Comparison of ENCODE assay signal across 8 mouse cellular contexts in the genomic region with DNA sequence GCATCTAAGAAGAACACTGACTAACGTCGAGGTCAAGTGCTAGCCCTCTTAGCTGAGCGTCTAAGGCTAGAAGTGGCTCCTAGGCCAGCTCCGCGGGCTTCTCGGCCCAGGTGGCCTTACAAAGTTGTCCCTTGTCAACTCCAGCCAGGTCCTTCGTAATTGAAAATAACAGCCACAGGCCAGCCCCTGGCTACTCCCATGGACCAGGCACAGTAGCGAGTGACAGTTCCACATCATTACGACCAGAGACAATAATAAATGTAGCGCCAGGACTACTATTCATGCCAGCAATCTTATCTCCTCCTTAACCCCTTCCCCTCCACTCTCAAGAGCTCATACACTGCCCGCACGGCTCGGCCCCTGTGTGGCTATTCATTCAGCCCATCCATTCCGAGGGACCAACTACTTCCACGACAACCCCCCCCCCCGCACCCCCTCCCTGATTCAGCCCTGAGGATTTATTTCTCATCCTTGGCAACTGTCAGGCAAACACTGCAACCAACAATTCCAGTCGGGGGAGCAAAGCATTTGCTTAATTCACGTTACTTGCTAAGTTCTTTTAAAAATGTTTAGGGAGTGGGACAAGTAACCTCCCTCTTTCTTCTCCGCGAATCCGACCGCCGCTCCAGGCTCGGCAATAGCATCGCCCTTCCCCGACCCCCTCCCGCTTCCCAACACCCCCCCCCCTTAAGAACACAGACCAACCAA. TPM values are rescaled to one million over a fixed set of nuclear protein-coding genes. Genes with fewer than 3 reads are reported as not detected.
DNase-seq lines count a peak whose midpoint lies in the region; ATAC-seq lines count a peak whose summit lies in the region.

No protein-coding gene starts in this region.

- ATAC-seq in intestine, embryonic 14.5 days (replicated peaks; ENCODE audit: low FRiP score, low TSS enrichment, low read depth): no peak
- ATAC-seq in liver, embryonic 13.5 days (ENCODE audit: low read depth): no peak

- H3K9me3 ChIP-seq in intestine, embryonic 14.5 days (ENCODE audit: control insufficient read depth, low read length): no peaks in the 10 kb centered on the region; the same call in 1 of the 2 replicates
- H3K9me3 ChIP-seq in liver, embryonic 13.5 days (replicated peaks): no peaks in the 10 kb centered on the region

- no peaks in the 10 kb centered on the region for H3K36me3 ChIP-seq in intestine, embryonic 14.5 days (ENCODE audit: control insufficient read depth, insufficient read depth, low read length)
- no peaks in the 10 kb centered on the region for H3K36me3 ChIP-seq in liver, embryonic 13.5 days

- peak overlapping the region; percentile 63 for H3K4me3 ChIP-seq in intestine, embryonic 14.5 days (ENCODE audit: low read depth, low read length)
- H3K4me3 ChIP-seq in liver, embryonic 13.5 days (replicated peaks): peak overlapping the region; percentile 57

- H3K27me3 ChIP-seq in intestine, embryonic 14.5 days (replicated peaks; ENCODE audit: control insufficient read depth, insufficient read depth, low read length): no peaks in the 10 kb centered on the region
- H3K27me3 ChIP-seq in liver, embryonic 13.5 days: peaks cover 49% of the 10 kb centered on the region

- peak overlapping the region; percentile 97 for H3K4me2 ChIP-seq in intestine, embryonic 14.5 days (ENCODE audit: low read length)
- H3K4me2 ChIP-seq in liver, embryonic 13.5 days: peak overlapping the region; percentile 66

- H3K27ac ChIP-seq in intestine, embryonic 14.5 days (ENCODE audit: low read depth): peak overlapping the region; percentile 78
- H3K27ac ChIP-seq in liver, embryonic 13.5 days: peak overlapping the region; percentile 34; the same call in 1 of the 2 replicates

- H3K9ac ChIP-seq in intestine, embryonic 14.5 days (ENCODE audit: low read length): peak overlapping the region; percentile 61
- peak overlapping the region; percentile 53 for H3K9ac ChIP-seq in liver, embryonic 13.5 days

- WGBS in intestine, embryonic 14.5 days: under 1% methylated on average over 27 of the region's 27 CpGs
- 3% methylated on average over 27 of the region's 27 CpGs for WGBS in liver, embryonic 13.5 days (ENCODE audit: insufficient replicate concordance)

- H3K4me1 ChIP-seq in intestine, embryonic 14.5 days (replicated peaks; ENCODE audit: control insufficient read depth, insufficient read depth, low read length): peaks cover 21% of the 10 kb centered on the region
- H3K4me1 ChIP-seq in liver, embryonic 13.5 days (replicated peaks): 0 out of 2 replicates have a peak, but pooled peaks cover 3% of the 10 kb centered on the region

- peak; percentile 51 to 73 for DNase-seq in heart, adult 18-20 months
- no peak for DNase-seq in heart, adult 8-10 months (ENCODE audit: low spot score)
- DNase-seq in cerebellum, adult 18-20 months: peak; percentile 29 to 46
- peak; percentile 24 for DNase-seq in gastrocnemius, adult 18-20 months (ENCODE audit: low spot score)
- peak; percentile 69 for DNase-seq in intestine, embryonic 14.5 days (ENCODE audit: low spot score)
- DNase-seq in liver, embryonic 13.5 days: no peak
- peak; percentile 8 for DNase-seq in ovary, postnatal 36 days (ENCODE audit: low spot score)
- no peak for DNase-seq in thymus, adult 18-20 months

RNA-seq across cellular contexts. Expression of gene Klf12, which starts 0.9 kb away (rescaled TPM):
- total RNA-seq in heart, adult 18-20 months (2021): 10 to 100 TPM; 12.7 to 17.4 TPM
- 10 to 100 TPM; 18.2 to 20.2 (median 18.5) TPM for total RNA-seq in heart, adult 8-10 months (2022)
- 10 to 100 TPM; 12.0 to 14.1 TPM for total RNA-seq in gastrocnemius, adult 18-20 months (2021)
- 14.8 and 18.5 TPM in 2 replicates for polyA plus RNA-seq in intestine, embryonic 14.5 days (2014; fragmentation: Nextera tagmentation; extraction: Ambion mirVana)
- 4.1 and 6.3 TPM in 2 replicates for polyA plus RNA-seq in liver, embryonic 13.5 days (2015; fragmentation: Nextera tagmentation; extraction: Ambion mirVana)

Comparison
In these comparisons a context has a peak if more than half of its experiments do, and no peak if none do; other contexts are left out.
1. DNase-seq: peak in heart, adult 18-20 months (2 of 2), cerebellum, adult 18-20 months (2 of 2), gastrocnemius, adult 18-20 months (single experiment), intestine, embryonic 14.5 days (single experiment) and ovary, postnatal 36 days (single experiment); none in heart, adult 8-10 months (single experiment), liver, embryonic 13.5 days (single experiment) and thymus, adult 18-20 months (0 of 2).